Mouse (Mus musculus): Measurements from ENCODE around the gene Clcnka.
A peak's percentile ranks its signal among the peaks of the same experiment; 100 is the strongest.

GRCm38 (mm10) chr4:141444451-141445327 is 46.2 kb upstream of the Clcnka start, which contains the start of gene Zbtb17:
- TF ChIP-seq POLR2A (IDR thresholded peaks at IDR 0.05; ENCODE audit: low read depth, low read length) (peak; percentile 58), CTCF (conservative IDR thresholded peaks at IDR 0.05; ENCODE audit: insufficient read depth, insufficient read length, low read depth, low read length) (no peak)
